Mouse (Mus musculus): ENCODE measurements around the gene Rnf222.

DNA sequence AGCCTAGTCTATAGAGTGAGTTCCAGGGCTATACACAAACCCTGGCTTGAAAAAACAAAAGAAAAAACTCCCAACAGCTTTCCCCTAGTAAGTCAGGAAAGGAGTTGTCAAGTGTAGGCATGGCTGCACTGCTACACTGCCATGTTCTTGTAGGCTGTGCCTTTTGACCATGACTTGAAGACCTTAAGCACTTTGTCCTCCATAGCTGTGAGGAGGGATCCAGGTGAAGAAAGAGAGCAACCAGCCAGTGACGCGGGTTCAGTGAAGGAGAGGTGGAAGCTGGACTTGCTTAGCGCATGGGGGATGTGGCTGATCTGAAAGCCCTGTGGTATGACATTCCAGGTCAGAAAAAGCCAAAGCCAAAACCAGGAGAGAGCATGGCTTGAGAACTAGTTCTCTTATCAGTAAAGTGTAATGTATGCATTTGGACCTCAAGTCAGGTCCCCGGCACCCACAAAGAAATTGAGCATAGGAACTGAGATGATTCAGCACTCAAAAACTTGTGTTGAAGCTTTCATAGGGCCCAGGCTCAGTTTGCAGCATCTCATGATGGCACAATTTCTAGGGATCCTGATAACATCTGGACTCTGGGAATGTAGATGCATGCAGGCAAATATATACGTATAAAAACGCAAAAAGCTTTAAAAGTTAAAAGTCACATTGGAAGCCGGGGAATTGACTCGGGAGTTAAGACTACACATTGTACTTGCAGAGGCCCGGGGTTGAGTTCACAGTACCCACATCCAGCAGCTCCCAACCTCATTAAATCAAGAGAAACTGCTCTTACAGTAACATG is 17.5 kb downstream of the Rnf222 start:
- TF ChIP-seq CTCF (IDR thresholded peaks at IDR 0.05; ENCODE audit: borderline replicate concordance, extremely low read depth, insufficient read depth, insufficient read length) = no peak
- TF ChIP-seq POLR2A (IDR thresholded peaks at IDR 0.05; ENCODE audit: borderline replicate concordance, extremely low read depth, insufficient read depth, insufficient read length, poor library complexity, severe bottlenecking) = no peak
